Mouse (Mus musculus) Patski (cell line): ENCODE data around the gene Gm28308. TPM values are rescaled to one million over a fixed set of nuclear protein-coding genes. Genes with fewer than 3 reads are reported as not detected.

Source experiments
- ATAC-seq: fragments of 100-300 bp; one replicate; pipeline ENCODE4 v1.8.0; 2021
- CTCF ChIA-PET: fragments of 350-600 bp; sonication (Branson Sonifier 250); formaldehyde crosslinking; loops from one replicate; lab custom pipeline; 2022; ENCODE audit warnings: inconsistent platforms; lab: Charles Lee
- POLR2A ChIA-PET: fragments of 350-600 bp; sonication (Branson Sonifier 250); formaldehyde crosslinking; loops from one replicate; lab custom pipeline; 2022; ENCODE audit warnings: antibody characterized with exemption, inconsistent platforms; lab: Charles Lee
- DNase-seq: peaks from one replicate; pipeline ENCODE4 v3.0.0-alpha.2; 2011; ENCODE audit warnings: low read depth, low spot score
- H3K27me3 ChIP-seq: fragments of 371-371 bp; one replicate; pipeline ENCODE4 v1.5.1; 2021
- CTCF ChIP-seq: fragments of 100-300 bp; IDR thresholded peaks from one replicate; pipeline ENCODE4 v1.5.1; 2021
- in situ Hi-C: fragments of 300-500 bp; cut with MboI; formaldehyde crosslinking; loops from 3 replicates; pipeline ENCODE4 v1.11.1; 2018; ENCODE audit warnings: low pct_unique_long_range_greater_than_20kb, mixed read lengths
- polyA plus RNA-seq: library from polyadenylated mRNA; unstranded; gene quantifications from one replicate; pipeline ENCODE4 v1.2.3, GENCODE M21; 2021

The Gm28308 gene
- polyA plus RNA-seq, 1 experiment from 2014 or later: 8.7 TPM

DNA sequence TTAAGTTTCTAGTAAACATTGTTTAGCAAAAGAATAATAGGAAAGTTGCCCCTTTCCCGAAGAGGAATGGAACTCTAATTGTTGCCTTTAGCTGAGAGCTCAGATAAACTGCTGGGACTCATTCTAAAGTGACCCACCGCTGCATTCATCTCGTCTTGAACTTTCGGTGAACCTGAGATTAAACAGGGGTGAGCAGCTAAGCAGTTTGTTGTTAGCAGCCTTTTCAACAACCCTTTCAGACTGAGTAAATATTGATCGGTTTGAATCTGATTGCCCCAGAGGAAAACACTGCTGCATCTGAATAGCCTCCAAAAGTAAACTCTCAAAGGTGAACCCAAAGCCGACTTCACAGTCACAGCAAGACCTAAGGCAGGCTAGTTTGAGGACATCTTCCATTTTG is 59.9 kb downstream of the Gm28308 start:
- no peak for ATAC-seq
- H3K27me3 ChIP-seq: no peaks in the 10 kb centered on the region
- ChIA-PET CTCF (no interaction called here), POLR2A (no interaction called here)
- DNase-seq: no peak
- in situ Hi-C loops: no loop called here
- no peak for TF ChIP-seq CTCF

DNA sequence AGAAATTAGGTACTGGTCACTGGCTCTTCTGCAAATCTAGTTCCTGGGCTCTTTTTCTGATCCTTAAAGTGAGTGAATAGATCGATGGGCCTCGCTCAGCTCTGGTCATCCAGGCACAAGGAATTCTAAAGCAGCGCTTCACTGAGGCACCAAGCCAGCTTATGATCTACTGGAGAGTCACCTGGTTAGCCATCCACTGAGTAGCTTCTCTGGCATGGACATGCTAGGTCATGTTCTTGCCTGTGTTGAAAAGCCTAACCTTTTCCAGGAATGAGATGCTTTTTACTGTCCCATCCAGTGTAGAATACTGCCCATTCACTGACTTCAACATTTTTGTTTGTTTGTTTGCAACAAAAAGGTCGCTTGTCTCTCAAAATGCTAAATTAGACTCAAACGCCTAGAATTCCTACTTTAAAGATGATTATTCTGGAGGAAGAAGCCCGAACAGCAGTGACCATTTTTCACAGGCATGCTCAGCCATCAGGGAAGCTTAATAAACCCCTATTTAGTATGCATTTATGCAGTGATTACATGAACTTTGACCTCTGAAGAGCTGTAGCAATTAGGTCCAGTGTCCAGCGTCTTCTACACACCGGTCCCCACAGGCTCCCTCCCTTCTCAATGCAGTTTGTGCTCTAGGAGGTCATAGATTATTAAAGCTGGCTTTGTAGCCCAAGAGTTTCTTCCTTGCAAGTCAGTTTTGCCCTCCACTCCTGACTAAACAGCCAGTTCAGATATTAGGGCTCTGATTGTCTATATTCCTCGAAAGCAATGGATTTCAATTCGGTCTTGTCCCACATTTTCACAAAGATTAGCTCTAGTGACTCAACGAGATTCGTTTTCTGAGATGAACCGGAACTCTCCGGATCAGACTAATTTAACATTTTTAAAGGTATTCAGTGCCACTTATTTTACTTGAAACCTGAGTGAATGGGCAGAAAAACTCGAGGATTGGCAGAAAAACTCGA is 60.6 kb downstream of the Gm28308 start:
- DNase-seq: no peak
- CTCF ChIA-PET: interaction anchor here (1.6 kb wide), 1 partner anchor 33 kb away, joined by 3 read pairs; no protein-coding TSS in a partner anchor
- POLR2A ChIA-PET: no interaction called here
- H3K27me3 ChIP-seq: no peaks in the 10 kb centered on the region
- no peak for TF ChIP-seq CTCF
- ATAC-seq: no peak
- in situ Hi-C loops: no loop called here

DNA sequence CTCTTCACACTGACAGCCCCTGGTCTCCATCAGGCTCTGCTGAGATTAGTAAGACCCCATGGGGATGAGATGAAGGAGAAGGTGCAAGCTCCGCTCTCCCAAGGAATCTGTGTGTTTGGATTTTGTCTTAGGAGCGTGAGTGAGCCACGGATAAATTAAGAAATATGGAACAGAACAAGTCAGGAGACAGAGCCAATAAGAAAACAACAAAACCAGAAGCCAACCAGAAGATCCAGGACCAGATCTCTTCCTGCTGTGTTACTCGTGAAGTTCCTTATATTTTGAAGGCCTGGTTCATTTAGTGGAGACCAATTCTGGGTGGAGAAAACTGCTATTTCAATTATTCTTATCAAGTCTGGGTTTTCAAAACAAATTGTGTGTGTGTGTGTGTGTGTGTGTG is 61.6 kb downstream of the Gm28308 start:
- in situ Hi-C loops: no loop called here
- ChIA-PET CTCF (interaction anchor here (1.6 kb wide), 1 partner anchor 32 kb away, joined by 3 read pairs; no protein-coding TSS in a partner anchor), POLR2A (no interaction called here)
- ATAC-seq (no peak), DNase-seq (no peak)
- H3K27me3 ChIP-seq: no peaks in the 10 kb centered on the region
- TF ChIP-seq CTCF: no peak

DNA sequence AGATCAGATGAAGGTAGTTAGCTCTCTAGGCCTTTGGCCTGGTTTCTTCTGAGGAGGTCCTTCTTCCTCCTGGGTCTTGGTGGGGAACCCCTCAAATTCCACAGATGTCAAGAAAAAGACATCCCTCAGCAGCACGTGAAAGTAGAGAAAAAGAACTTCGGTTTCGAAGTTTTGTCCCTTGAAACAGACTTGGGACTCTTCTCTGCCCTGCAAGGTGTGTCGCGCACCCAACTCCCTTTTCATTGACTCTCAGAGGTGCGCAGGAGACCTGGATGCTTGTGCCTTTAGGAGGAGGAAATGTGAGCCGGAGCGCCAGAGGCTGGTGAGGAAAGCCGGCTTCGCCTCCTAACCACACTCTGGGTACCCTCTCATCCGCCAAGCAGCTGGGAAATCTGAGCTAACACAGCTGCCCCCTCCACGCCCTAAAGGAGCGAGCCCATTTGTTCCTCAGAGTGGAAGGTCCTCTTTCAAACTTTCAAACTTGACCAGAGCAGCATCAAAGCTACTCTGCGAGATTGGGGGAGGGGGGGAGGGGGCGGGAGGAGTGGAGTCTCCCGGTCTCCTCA is 62.7 kb downstream of the Gm28308 start:
- POLR2A ChIA-PET: interaction anchor here (0.6 kb wide), 1 partner anchor 62 kb away, joined by 3 read pairs; no protein-coding TSS in a partner anchor
- ATAC-seq (no peak), DNase-seq (no peak)
- in situ Hi-C loops: no loop called here
- H3K27me3 ChIP-seq: no peaks in the 10 kb centered on the region
- no peak for TF ChIP-seq CTCF
- CTCF ChIA-PET: no interaction called here

DNA sequence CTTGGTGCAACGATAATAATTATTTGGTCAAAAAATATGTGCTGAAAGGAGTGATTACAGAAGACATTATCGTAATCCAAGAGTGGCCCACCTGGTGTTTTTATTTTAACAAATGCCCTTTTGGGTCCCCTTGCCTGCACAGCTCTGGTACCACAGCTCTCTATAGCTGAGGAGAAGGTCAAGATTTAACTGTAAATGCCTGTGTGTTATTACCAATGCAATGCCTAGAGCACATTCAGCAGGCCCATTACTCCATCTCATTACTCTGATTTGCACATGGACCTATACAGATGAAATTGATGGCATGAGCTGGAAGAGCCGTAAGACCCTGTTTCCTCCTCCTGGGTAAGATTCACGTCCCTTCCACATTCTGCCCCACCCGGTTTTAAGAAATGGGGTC is 74.0 kb downstream of the Gm28308 start:
- ChIA-PET POLR2A (no interaction called here), CTCF (interaction anchor here (1.2 kb wide), 1 partner anchor 37 kb away, joined by 3 read pairs; no protein-coding TSS in a partner anchor)
- no peak for DNase-seq
- TF ChIP-seq CTCF: no peak
- ATAC-seq: no peak
- in situ Hi-C loops: no loop called here
- no peaks in the 10 kb centered on the region for H3K27me3 ChIP-seq

DNA sequence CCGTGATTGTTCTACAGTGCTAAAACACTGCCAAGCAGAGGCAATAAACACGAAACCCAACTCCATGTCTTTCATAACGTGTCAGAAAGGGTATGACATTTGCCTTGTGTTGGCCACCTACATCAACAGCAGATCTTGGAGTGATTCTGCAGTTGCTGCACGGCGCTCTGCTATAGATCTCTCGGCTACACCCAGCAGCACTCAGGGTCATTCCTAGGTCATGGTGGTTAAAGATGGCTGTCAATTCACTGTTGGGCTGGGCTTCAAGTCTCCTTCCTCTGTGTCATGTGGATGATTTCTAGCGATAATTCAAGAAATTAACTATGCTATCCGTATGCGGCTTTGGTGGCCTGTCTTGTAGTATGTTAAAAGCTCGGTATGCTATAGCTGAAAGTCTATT is 74.6 kb downstream of the Gm28308 start:
- in situ Hi-C loops: no loop called here
- no peak for DNase-seq
- CTCF ChIA-PET: interaction anchor here (1.2 kb wide), 1 partner anchor 36 kb away, joined by 3 read pairs; no protein-coding TSS in a partner anchor
- POLR2A ChIA-PET: interaction anchor here (0.7 kb wide), 1 partner anchor 691 kb away, joined by 3 read pairs; no protein-coding TSS in a partner anchor
- no peak for TF ChIP-seq CTCF
- no peak for ATAC-seq
- no peaks in the 10 kb centered on the region for H3K27me3 ChIP-seq

DNA sequence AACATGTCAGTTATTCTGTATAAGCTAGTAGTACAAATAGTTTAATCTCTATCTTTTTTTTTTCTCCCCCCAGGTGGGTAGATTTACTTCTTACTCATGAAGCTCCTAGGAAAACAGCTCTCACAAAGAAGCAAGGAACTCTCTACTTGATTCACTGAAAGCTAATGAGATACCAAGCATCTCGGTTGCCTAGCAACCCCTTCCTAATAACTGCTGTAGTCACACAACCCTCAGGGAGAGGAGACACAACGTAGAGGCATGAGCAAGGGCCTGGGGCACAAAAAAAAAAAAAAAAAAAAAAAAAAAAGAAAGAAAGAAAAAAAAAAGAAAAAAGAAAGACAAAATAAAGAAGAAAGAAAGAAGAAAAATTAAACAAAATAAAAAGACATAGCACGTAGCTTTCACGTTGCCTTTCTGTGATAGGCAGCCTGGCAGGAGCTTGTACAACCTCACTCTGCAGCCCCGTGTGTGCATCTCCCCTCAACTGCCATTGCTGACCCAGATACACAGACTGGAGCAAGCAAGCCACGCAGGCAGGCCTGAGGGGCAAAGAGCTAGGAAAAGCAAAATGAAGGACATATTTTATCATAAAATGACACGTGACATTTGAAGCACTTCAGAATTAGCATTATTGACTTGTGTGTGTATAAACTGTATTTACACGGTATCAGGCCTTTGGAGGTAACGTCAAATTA is 75.2 kb downstream of the Gm28308 start:
- POLR2A ChIA-PET: interaction anchor here (0.7 kb wide), 1 partner anchor 691 kb away, joined by 3 read pairs; no protein-coding TSS in a partner anchor
- DNase-seq: no peak
- no peak for TF ChIP-seq CTCF
- in situ Hi-C loops: no loop called here
- no peaks in the 10 kb centered on the region for H3K27me3 ChIP-seq
- CTCF ChIA-PET: no interaction called here
- ATAC-seq: no peak

DNA sequence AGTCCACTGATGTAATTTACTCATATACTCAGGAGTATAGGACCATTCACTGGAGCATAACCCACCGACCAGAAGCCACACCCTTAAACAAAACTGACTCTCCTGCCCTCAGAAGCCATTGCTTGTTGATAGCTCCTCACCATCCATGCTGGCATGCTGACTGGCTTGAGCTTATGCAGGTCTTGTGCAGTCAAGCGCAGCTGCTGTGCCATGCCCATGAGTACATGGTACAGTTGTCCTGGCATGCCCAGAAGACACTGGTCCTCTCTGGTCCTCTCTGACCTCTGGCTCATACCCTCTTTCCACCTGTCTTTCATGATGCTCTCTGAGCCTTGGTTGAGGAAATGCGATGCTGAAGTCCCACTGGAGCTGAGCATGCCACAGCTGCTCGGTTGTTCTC is 89.5 kb downstream of the Gm28308 start:
- in situ Hi-C loops: no loop called here
- POLR2A ChIA-PET: interaction anchor here (0.5 kb wide), 2 partner anchors 9 to 49 kb away, joined by 3 read pairs; no protein-coding TSS in a partner anchor
- no peak for TF ChIP-seq CTCF
- H3K27me3 ChIP-seq: no peaks in the 10 kb centered on the region
- DNase-seq (no peak), ATAC-seq (no peak)
- CTCF ChIA-PET: no interaction called here

DNA sequence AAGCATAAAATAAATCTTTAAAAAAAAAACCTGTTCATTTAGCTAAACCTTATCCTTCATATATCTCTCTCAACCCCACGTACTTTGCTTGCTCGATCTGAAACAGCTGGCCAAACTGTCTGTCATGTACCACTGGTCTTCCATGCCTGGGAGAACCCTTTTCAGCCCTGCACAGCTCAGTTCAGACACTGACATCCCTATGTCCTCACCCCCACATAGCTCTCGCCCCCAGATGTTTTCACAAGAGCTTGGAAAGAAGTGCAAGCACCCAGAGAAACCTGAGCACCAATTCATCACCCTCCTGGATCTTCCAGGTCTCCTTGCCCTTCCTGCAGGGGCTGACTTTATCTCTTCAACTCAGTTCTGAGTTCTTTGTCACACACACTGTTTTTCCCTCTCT is 92.0 kb downstream of the Gm28308 start:
- in situ Hi-C loops: no loop called here
- TF ChIP-seq CTCF: no peak
- ATAC-seq: no peak
- no peak for DNase-seq
- H3K27me3 ChIP-seq: no peaks in the 10 kb centered on the region
- POLR2A ChIA-PET: interaction anchor here (0.7 kb wide), 1 partner anchor 632 kb away, joined by 4 read pairs; no protein-coding TSS in a partner anchor
- CTCF ChIA-PET: interaction anchor here (0.8 to 1.5 kb wide), 3 partner anchors 10 to 40 kb away, joined by 3 read pairs; no protein-coding TSS in a partner anchor
